Mouse (Mus musculus) hindbrain, embryonic 15.5 days (tissue): ENCODE measurements around the gene Glo1. TPM values are rescaled to one million over a fixed set of nuclear protein-coding genes. Genes with fewer than 3 reads are reported as not detected.

Source experiments
- ATAC-seq: fragments of 200-750 bp; cut with Nextera tagmentation; 2 replicates; pipeline ENCODE4 v1.8.0; 2017; ENCODE audit warnings: low read depth, moderate number of reproducible peaks, moderate TSS enrichment; ENCODE audit not compliant: low FRiP score
- H3K27ac ChIP-seq: fragments of 300-500 bp; sonication (generic); replicated peaks from 2 replicates; pipeline ENCODE4 v1.5.1; 2015; ENCODE audit warnings: mild to moderate bottlenecking, inconsistent platforms
- H3K27me3 ChIP-seq: fragments of 300-500 bp; sonication (generic); 2 replicates; pipeline ENCODE4 v1.6.1; 2015; ENCODE audit warnings: control low read depth, inconsistent platforms
- H3K36me3 ChIP-seq: fragments of 300-500 bp; sonication (generic); 2 replicates; pipeline ENCODE4 v1.6.1; 2015; ENCODE audit warnings: control low read depth, inconsistent platforms
- H3K4me1 ChIP-seq: fragments of 300-500 bp; sonication (generic); replicated peaks from 2 replicates; pipeline ENCODE4 v1.6.1; 2015; ENCODE audit warnings: control low read depth, inconsistent platforms
- H3K4me2 ChIP-seq: fragments of 300-500 bp; sonication (generic); 2 replicates; pipeline ENCODE4 v1.6.1; 2015; ENCODE audit warnings: moderate library complexity, mild to moderate bottlenecking, inconsistent platforms
- H3K4me3 ChIP-seq: fragments of 300-500 bp; sonication (generic); 2 replicates; pipeline ENCODE4 v1.5.1; 2015; ENCODE audit warnings: mild to moderate bottlenecking, inconsistent platforms
- H3K9ac ChIP-seq: fragments of 300-500 bp; sonication (generic); 2 replicates; pipeline ENCODE4 v1.6.1; 2015; ENCODE audit warnings: inconsistent platforms
- H3K9me3 ChIP-seq: fragments of 300-500 bp; sonication (generic); 2 replicates; pipeline ENCODE4 v1.6.1; 2016; ENCODE audit warnings: control low read depth, inconsistent platforms
- WGBS: fragments of 180-500 bp; shearing (Covaris S2); methylation state at CpG from one replicate; pipeline ENCODE4 v1.1.7; 2015; 5-methylcytosine and 5-hydroxymethylcytosine counted together
- polyA plus RNA-seq: library from polyadenylated mRNA; unstranded; fragments of >200 nt; fragmentation: Nextera tagmentation; extraction: Ambion mirVana; gene quantifications from 2 replicates; pipeline ENCODE4 v1.2.1, GENCODE M21; 2015

Glo1 gene
- polyA plus RNA-seq, 1 experiment from 2014 or later, result 159 TPM

DNA sequence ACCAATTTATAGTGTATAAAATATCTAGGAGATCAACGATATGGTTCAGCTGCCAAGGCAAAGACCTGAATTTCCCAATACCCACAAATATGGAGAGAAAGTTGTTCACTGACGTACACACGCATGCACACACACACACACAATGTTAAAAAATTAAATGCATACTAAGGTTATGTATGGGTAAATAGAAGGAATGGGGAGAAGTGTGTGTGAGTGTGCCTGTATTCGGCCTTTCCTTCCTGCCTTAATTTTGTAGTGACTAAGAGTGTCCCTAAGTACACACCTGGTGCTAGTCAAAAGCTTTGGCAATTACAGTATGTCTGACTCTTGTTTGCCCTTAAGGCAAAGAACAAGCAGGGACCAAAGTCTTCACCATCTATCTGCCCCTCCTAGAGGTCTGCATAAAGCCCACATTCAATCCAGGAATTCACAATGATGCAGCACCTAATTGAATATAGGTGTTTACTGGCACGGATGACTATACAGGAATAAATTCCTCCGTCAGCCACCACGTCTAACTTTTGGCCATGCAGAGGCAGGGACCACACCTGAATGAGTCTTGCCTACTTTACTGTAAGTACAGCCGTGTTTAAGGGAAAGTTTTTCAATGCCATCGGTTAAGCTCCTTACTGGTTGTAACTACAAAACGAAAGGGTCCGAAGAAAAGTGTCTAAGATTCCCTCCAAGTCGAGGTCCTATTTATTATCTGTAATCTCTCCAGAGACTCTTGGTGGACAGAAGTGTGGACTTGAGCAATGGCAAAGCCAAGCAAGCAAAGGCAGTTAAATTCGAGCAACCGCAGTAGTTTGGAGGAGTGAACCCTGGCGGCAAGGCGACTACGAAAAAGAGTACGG, 15.2 kb downstream of the Glo1 start:
- 26% methylated on average over 18 of the region's 18 CpGs for WGBS
- peak overlapping the region; percentile 87 for H3K27ac ChIP-seq
- no peak for ATAC-seq

DNA sequence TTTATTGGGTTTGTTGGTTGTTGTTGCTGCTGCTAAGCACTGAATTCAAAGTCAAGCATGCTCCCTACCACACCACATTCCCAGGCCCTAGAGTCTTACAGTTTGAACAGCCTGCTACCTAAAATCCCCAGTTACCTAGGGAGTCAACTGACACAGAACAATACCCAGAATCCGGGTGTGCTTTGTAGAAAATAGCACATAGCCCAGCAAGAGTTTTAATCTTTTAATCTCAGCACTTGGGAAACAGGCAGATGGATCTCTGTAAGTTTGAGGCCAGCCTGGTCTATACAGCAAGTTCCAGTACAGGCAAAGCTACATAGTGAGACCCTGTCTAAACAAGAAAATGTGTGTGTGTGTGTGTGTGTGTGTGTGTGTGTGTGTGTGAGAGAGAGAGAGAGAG, 15.9 kb downstream of the Glo1 start:
- Histone ChIP-seq H3K27me3 (no peaks in the 10 kb centered on the region), H3K27ac (no peak overlapping the region), H3K4me2 (peak overlapping the region; percentile 69; the same call in 1 of the 2 replicates), H3K9me3 (no peaks in the 10 kb centered on the region), H3K4me1 (peaks cover 21% of the 10 kb centered on the region), H3K36me3 (no peaks in the 10 kb centered on the region), H3K4me3 (no peak overlapping the region), H3K9ac (no peak overlapping the region)
- WGBS, result 76% methylated on average over 1 of the region's 1 CpGs
- ATAC-seq, result no peak

More for the DNA sequence above, 15.2 kb downstream of the Glo1 start:
- Histone ChIP-seq H3K9ac (peak overlapping the region; percentile 89), H3K9me3 (no peaks in the 10 kb centered on the region), H3K4me1 (peaks cover 21% of the 10 kb centered on the region), H3K36me3 (no peaks in the 10 kb centered on the region), H3K27me3 (no peaks in the 10 kb centered on the region), H3K4me2 (peak overlapping the region; percentile 69), H3K4me3 (peak overlapping the region; percentile 86)

DNA sequence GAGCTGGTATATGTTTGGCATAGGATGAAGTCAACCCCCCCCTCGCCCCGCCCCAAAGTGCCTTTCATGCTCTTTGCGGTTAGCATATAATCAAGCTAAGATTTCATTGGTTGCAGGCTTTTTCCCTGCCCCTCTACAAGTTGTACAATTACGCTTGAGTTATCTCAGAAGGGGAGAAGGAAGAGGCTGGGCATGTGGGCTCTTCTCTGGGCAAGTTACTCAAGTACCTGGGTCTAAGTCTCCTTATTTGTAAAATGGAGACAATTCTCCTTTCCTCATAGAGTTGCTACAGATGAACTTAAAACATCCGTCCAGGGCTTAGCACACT, 16.7 kb downstream of the Glo1 start:
- H3K9ac ChIP-seq, result no peak overlapping the region
- no peak overlapping the region for H3K4me3 ChIP-seq
- no peak for ATAC-seq
- peaks cover 21% of the 10 kb centered on the region for H3K4me1 ChIP-seq
- H3K36me3 ChIP-seq, result no peaks in the 10 kb centered on the region
- no peak overlapping the region for H3K27ac ChIP-seq
- no peaks in the 10 kb centered on the region for H3K27me3 ChIP-seq
- 95% methylated on average over 5 of the region's 5 CpGs for WGBS
- no peaks in the 10 kb centered on the region for H3K9me3 ChIP-seq
- H3K4me2 ChIP-seq, result no peak overlapping the region

DNA sequence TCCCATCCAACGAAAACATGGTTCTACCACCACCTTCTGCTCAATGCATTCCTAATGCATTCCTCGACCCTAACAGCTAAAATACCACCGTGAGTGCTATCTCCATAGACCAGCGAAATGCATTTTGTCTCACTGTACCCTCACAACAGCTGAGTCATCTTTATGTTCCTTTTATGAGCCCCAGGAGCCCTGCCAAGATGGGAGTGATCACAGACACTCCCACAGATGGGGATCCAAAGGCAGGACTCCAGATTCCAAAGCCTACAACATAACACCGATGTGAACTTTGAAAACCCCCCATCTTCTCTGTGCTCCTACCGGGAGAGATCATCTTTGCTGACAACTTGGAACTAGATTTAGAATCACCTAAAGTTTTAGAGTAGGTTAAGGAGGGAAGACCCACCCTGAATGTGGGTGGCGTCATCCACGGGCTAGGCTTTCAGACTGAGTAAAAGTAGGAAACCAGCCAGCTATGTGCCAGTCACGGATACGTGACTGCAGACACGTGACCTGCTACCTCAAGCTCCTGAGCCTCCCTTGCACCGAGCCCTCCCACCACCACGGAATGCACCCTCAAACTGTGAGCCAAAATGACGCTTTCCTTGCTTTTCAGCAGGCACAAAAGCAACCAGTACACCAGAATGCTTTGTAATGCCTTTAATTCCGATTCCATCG, 17.2 kb downstream of the Glo1 start:
- Histone ChIP-seq H3K4me1 (peaks cover 21% of the 10 kb centered on the region), H3K27ac (no peak overlapping the region), H3K9ac (no peak overlapping the region), H3K4me3 (no peak overlapping the region), H3K9me3 (no peaks in the 10 kb centered on the region), H3K27me3 (no peaks in the 10 kb centered on the region), H3K36me3 (no peaks in the 10 kb centered on the region), H3K4me2 (no peak overlapping the region)
- no peak for ATAC-seq
- 87% methylated on average over 16 of the region's 16 CpGs for WGBS

DNA sequence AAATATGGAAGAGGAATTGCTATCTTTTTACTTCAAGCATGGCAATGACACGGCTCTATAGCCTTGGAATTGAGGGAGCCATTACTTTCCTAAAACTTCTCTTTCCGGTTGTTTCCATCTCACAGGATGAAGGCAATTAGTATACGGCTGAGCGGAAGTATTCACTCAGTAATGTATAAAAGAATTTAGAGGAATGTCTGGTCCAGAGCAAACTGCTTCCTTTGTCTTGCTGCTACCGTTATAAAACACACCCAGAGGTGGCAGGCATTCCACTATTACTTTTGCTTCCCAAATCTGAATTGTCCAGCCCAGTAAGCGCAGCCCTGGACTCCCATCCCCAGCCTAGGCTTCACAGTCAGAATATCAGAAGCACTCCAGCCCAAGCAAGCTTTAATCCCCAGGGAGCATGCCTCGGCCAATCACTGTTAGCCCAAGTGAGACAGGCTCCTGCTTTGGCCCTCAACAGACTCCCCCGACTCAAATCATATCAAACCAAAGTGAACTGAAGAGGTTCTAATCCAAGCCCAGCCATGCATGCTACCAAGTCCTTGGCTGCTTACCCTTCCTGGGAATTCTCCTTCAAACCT, 18.7 kb downstream of the Glo1 start:
- 50% methylated on average over 8 of the region's 8 CpGs for WGBS
- H3K27me3 ChIP-seq, result no peaks in the 10 kb centered on the region
- H3K36me3 ChIP-seq, result no peaks in the 10 kb centered on the region
- H3K4me2 ChIP-seq, result no peak overlapping the region
- H3K4me3 ChIP-seq, result no peak overlapping the region
- no peaks in the 10 kb centered on the region for H3K9me3 ChIP-seq
- H3K4me1 ChIP-seq, result peaks cover 21% of the 10 kb centered on the region
- no peak for ATAC-seq
- H3K27ac ChIP-seq, result no peak overlapping the region
- H3K9ac ChIP-seq, result no peak overlapping the region

DNA sequence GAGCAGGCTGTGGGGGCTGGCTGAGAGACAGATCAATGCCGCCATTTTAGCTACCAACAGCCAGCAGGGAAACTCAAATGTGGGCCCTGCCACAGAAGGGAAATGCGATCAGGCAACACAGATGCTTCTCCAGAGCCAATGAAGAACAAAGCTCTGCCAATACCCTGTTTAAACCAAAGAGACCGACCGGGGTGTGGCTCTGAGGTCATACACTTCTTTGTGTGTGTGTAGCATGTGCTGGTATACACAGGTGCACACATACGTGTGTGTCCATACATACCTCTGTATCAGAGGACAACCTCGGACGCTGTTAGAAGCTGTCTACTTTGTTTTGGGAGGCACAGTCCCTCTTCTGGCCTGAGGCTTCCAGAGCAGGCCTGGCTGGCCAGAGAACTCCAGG, 19.3 kb downstream of the Glo1 start:
- Histone ChIP-seq H3K27ac (no peak overlapping the region), H3K27me3 (no peaks in the 10 kb centered on the region), H3K36me3 (peaks cover 6% of the 10 kb centered on the region; the same call in 1 of the 2 replicates), H3K4me2 (no peak overlapping the region), H3K9me3 (no peaks in the 10 kb centered on the region), H3K4me3 (no peak overlapping the region), H3K9ac (no peak overlapping the region), H3K4me1 (peaks cover 21% of the 10 kb centered on the region)
- ATAC-seq, result no peak
- 91% methylated on average over 7 of the region's 7 CpGs for WGBS

DNA sequence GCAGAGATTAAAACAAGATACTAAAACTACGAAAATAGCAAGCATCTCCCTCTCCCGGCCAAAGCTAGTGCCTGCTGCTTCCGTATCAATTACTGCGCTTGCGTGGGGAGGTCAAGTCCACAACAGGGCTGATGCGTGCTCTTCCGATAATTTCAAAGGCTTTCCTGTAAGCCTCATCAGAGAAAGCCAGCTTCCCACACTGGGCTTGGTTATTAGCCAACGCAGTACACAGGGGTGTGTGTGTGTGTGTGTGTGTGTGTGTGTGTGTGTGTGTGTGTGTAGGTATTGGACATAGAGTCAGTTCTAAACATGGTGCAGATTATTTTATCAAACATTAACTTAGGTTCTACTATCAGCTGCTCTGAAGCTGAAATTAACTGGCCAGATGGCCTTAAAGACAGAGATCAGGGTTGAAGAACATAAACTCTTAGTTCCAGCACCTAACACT, 20.0 kb downstream of the Glo1 start:
- no peak for ATAC-seq
- H3K4me1 ChIP-seq, result peaks cover 16% of the 10 kb centered on the region
- WGBS, result 88% methylated on average over 8 of the region's 8 CpGs
- H3K27me3 ChIP-seq, result no peaks in the 10 kb centered on the region
- H3K9me3 ChIP-seq, result no peaks in the 10 kb centered on the region
- H3K4me2 ChIP-seq, result no peak overlapping the region
- H3K36me3 ChIP-seq, result peaks cover 9% of the 10 kb centered on the region
- no peak overlapping the region for H3K27ac ChIP-seq
- H3K9ac ChIP-seq, result no peak overlapping the region
- no peak overlapping the region for H3K4me3 ChIP-seq

DNA sequence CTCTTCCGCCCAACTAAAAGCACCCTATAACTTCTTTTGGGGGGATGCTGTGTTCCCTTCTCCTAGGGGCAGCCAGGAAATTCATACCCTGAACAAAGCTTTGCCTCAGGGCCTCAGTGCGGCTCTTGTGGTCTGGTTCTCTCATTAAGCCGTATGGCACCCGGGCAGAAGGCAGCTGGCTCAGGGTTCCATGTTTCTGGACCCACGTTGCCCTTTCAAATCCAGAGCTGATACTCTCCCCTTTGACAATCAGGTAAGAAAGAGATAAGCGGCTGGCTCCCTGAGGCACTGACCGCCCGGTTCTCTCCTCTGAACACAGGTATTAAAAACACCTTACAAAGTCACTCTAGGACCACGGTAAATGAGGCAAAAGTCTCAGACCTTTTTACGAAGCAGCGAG, 20.5 kb downstream of the Glo1 start:
- Histone ChIP-seq H3K27ac (no peak overlapping the region), H3K4me1 (peaks cover 12% of the 10 kb centered on the region), H3K4me3 (no peak overlapping the region), H3K27me3 (no peaks in the 10 kb centered on the region), H3K9ac (no peak overlapping the region), H3K4me2 (no peak overlapping the region), H3K9me3 (no peaks in the 10 kb centered on the region), H3K36me3 (peaks cover 9% of the 10 kb centered on the region)
- ATAC-seq, result no peak
- 88% methylated on average over 11 of the region's 11 CpGs for WGBS

DNA sequence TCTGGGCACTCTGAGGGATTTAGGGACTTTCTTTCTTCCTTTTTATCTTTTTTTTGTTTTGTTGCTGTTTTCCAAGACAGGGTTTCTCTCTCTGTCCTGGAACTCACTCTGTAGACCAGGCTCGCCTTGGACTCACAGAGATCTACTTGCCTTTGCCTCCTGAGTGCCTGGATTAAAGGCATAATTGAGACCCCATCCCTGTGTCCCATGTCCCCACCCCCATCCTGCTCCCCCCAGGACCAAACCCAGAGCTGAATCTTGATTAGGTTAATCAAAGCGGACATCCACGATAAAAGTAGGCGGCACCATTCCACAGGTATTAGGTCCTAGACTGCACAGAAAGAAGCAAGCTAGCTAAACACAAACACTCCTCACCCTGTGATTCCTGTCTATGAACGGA, 21.7 kb downstream of the Glo1 start:
- H3K4me3 ChIP-seq, result no peak overlapping the region
- no peaks in the 10 kb centered on the region for H3K9me3 ChIP-seq
- H3K36me3 ChIP-seq, result peaks cover 9% of the 10 kb centered on the region
- no peak overlapping the region for H3K4me2 ChIP-seq
- H3K9ac ChIP-seq, result no peak overlapping the region
- ATAC-seq, result no peak
- 92% methylated on average over 5 of the region's 5 CpGs for WGBS
- no peaks in the 10 kb centered on the region for H3K27me3 ChIP-seq
- no peak overlapping the region for H3K27ac ChIP-seq
- H3K4me1 ChIP-seq, result peaks cover 10% of the 10 kb centered on the region

DNA sequence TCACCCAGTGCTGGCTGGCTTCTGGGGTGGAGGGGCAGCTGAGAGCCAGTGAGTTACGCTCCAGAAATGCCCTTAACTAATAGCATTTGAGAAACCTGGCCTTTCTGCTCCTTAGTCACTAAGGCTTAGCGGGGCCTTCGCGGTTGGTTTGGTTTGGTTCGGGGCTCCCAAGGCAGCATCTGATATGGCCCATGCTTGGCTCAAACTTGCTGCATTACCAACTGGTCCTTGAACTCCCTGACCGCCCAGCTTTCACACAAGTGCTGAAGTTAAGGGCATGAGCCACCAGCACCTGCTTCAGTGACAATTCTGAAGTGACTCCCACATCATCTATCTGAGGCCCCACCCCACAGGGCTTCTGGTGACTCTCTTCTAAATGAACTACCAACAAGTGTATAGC, 22.4 kb downstream of the Glo1 start:
- ATAC-seq, result no peak
- no peak overlapping the region for H3K27ac ChIP-seq
- H3K4me3 ChIP-seq, result no peak overlapping the region
- no peak overlapping the region for H3K9ac ChIP-seq
- 90% methylated on average over 6 of the region's 6 CpGs for WGBS
- H3K27me3 ChIP-seq, result no peaks in the 10 kb centered on the region
- H3K36me3 ChIP-seq, result peaks cover 9% of the 10 kb centered on the region
- no peaks in the 10 kb centered on the region for H3K9me3 ChIP-seq
- H3K4me2 ChIP-seq, result no peak overlapping the region
- H3K4me1 ChIP-seq, result peaks cover 10% of the 10 kb centered on the region

DNA sequence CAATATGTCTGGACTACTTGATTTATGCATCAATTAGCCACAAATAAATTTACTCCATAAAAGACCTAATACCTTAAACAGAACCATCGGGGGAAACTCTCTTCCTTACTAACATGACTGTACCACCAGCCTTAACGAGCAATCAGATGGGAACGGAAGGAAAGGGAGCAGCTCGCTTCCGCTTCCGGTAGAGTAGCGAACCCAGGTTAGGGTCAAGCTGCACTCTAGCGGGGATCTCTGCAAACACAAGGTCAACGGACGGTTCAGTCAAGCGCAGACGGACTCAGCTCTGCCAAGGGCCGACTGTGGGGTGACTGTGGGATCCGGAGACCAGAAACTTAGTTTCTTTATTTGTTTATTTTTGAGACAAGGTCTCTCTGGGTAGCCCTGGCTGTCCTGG, 24.5 kb downstream of the Glo1 start:
- no peak overlapping the region for H3K27ac ChIP-seq
- no peak overlapping the region for H3K4me2 ChIP-seq
- H3K9ac ChIP-seq, result no peak overlapping the region
- 97% methylated on average over 14 of the region's 14 CpGs for WGBS
- peaks cover 22% of the 10 kb centered on the region for H3K36me3 ChIP-seq
- H3K4me1 ChIP-seq, result no peaks in the 10 kb centered on the region; the same call in 1 of the 2 replicates
- no peak overlapping the region for H3K4me3 ChIP-seq
- H3K9me3 ChIP-seq, result no peaks in the 10 kb centered on the region
- ATAC-seq, result no peak
- no peaks in the 10 kb centered on the region for H3K27me3 ChIP-seq

DNA sequence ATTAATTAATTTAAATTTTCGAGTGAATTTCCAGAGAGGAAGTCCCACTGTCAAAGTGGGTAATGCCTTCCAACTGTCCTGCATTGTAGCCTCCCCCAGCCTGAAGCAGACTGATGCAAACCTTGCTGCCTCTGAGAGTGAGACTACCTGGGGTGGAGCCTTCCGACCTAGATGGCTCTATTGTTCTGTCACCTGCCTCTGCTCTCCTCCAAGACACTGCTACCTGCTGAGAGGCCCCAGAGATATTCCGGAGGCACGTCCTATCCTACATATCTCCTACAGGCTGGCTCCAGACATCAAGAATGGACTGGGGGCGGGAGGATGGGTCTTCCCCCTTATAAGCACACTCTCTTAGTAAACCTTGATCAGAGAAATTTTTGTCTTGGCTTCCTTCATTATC, 28.4 kb downstream of the Glo1 start:
- H3K4me3 ChIP-seq, result no peak overlapping the region
- peaks cover 38% of the 10 kb centered on the region for H3K36me3 ChIP-seq
- no peaks in the 10 kb centered on the region for H3K27me3 ChIP-seq
- no peak for ATAC-seq
- no peak overlapping the region for H3K27ac ChIP-seq
- H3K4me1 ChIP-seq, result no peaks in the 10 kb centered on the region
- no peak overlapping the region for H3K4me2 ChIP-seq
- H3K9me3 ChIP-seq, result no peaks in the 10 kb centered on the region
- H3K9ac ChIP-seq, result no peak overlapping the region
- WGBS, result 75% methylated on average over 5 of the region's 5 CpGs
